Mouse (Mus musculus): ENCODE measurements around the gene Tmem50a.
A peak's percentile ranks its signal among the peaks of the same experiment; 100 is the strongest.

Gene Tmem50a

GRCm38 (mm10) chr4:134914864-134915209, at the start of gene Tmem50a:
Gene Tmem50a, minus strand, starts transcription at chr4:134915024.
- peak; percentile 96 for DNase-seq

- peak; percentile 31 to 49 for DNase-seq
Observed at GRCm38 (mm10) chr4:134963021-134963776, 48.4 kb upstream of the Tmem50a start.

GRCm38 (mm10) chr4:134956328-134956727, 41.5 kb upstream of the Tmem50a start:
- peak; percentile 65 to 90 for DNase-seq

- no peak for DNase-seq
Observed at GRCm38 (mm10) chr4:134955845-134956244, 41.0 kb upstream of the Tmem50a start.

GRCm38 (mm10) chr4:134955196-134955595, 40.4 kb upstream of the Tmem50a start:
- no peak for DNase-seq

GRCm38 (mm10) chr4:134954461-134954860, 39.6 kb upstream of the Tmem50a start:
- DNase-seq = peak in 1 of 2 experiments; percentile 47

- DNase-seq = peak; percentile 65 to 72
Observed at GRCm38 (mm10) chr4:134950518-134951091, 35.8 kb upstream of the Tmem50a start.

- peak; percentile 66 to 77 for DNase-seq
Observed at GRCm38 (mm10) chr4:134946024-134946744, 31.4 kb upstream of the Tmem50a start.

GRCm38 (mm10) chr4:134943758-134944538, 29.1 kb upstream of the Tmem50a start:
- DNase-seq = no peak

- no peak for DNase-seq
Observed at GRCm38 (mm10) chr4:134939900-134940299, 25.1 kb upstream of the Tmem50a start.

- peak; percentile 64 to 79 for DNase-seq
Observed at GRCm38 (mm10) chr4:134937240-134938176, 22.7 kb upstream of the Tmem50a start.

- peak; percentile 97 for DNase-seq
Observed at GRCm38 (mm10) chr4:134930684-134931481, 16.1 kb upstream of the Tmem50a start, which contains the start of gene Syf2. Gene Syf2, plus strand, starts transcription at chr4:134930898.

GRCm38 (mm10) chr4:134930190-134930589, 15.4 kb upstream of the Tmem50a start:
- peak in 1 of 2 experiments; percentile 40 for DNase-seq

- DNase-seq = no peak
Observed at GRCm38 (mm10) chr4:134929536-134929935, 14.7 kb upstream of the Tmem50a start.

- no peak for DNase-seq
Observed at GRCm38 (mm10) chr4:134928464-134928836, 13.6 kb upstream of the Tmem50a start.

GRCm38 (mm10) chr4:134927815-134928463, 13.1 kb upstream of the Tmem50a start:
- no peak for DNase-seq

GRCm38 (mm10) chr4:134925206-134925605, 10.4 kb upstream of the Tmem50a start:
- DNase-seq = peak; percentile 38 to 72

- peak; percentile 60 to 82 for DNase-seq
Observed at GRCm38 (mm10) chr4:134924019-134924741, 9.4 kb upstream of the Tmem50a start.

GRCm38 (mm10) chr4:134923258-134924018, 8.6 kb upstream of the Tmem50a start, which contains the start of gene Rsrp1:
Gene Rsrp1, plus strand, starts transcription at chr4:134923592.
- peak; percentile 99 for DNase-seq

Measured in kidney, postnatal 25 days (tissue).